Mouse (Mus musculus) liver, embryonic 15.5 days (tissue): ENCODE measurements around the gene Siae. TPM values are rescaled to one million over a fixed set of nuclear protein-coding genes. Genes with fewer than 3 reads are reported as not detected.
A peak's percentile ranks its signal among the peaks of the same experiment; 100 is the strongest.

Experiments
- ATAC-seq: fragments of 200-750 bp; cut with Nextera tagmentation; 2 replicates; pipeline ENCODE4 v1.8.0; 2017; ENCODE audit warnings: moderate number of reproducible peaks, mild to moderate bottlenecking, moderate library complexity; ENCODE audit not compliant: insufficient read depth
- H3K27ac ChIP-seq: fragments of 300-500 bp; sonication (generic); replicated peaks from 2 replicates; pipeline ENCODE4 v1.5.1; 2015; ENCODE audit warnings: mild to moderate bottlenecking, inconsistent platforms
- H3K27me3 ChIP-seq: fragments of 300-500 bp; sonication (generic); 2 replicates; pipeline ENCODE4 v1.6.1; 2015; ENCODE audit warnings: mild to moderate bottlenecking, inconsistent platforms
- H3K36me3 ChIP-seq: fragments of 300-500 bp; sonication (generic); replicated peaks from 2 replicates; pipeline ENCODE4 v1.6.1; 2015; ENCODE audit warnings: moderate library complexity, mild to moderate bottlenecking, inconsistent platforms
- H3K4me1 ChIP-seq: fragments of 300-500 bp; sonication (generic); replicated peaks from 2 replicates; pipeline ENCODE4 v1.6.1; 2015; ENCODE audit warnings: inconsistent platforms
- H3K4me2 ChIP-seq: fragments of 300-500 bp; sonication (generic); 2 replicates; pipeline ENCODE4 v1.6.1; 2015; ENCODE audit warnings: moderate library complexity, mild to moderate bottlenecking, inconsistent platforms
- H3K4me3 ChIP-seq: fragments of 300-500 bp; sonication (generic); replicated peaks from 2 replicates; pipeline ENCODE4 v1.5.1; 2015; ENCODE audit warnings: mild to moderate bottlenecking, inconsistent platforms
- H3K9ac ChIP-seq: fragments of 300-500 bp; sonication (generic); 2 replicates; pipeline ENCODE4 v1.6.1; 2015; ENCODE audit warnings: moderate library complexity, mild to moderate bottlenecking, inconsistent platforms
- H3K9me3 ChIP-seq: fragments of 300-500 bp; sonication (generic); replicated peaks from 2 replicates; pipeline ENCODE4 v1.6.1; 2016; ENCODE audit warnings: inconsistent platforms
- WGBS: fragments of 180-500 bp; shearing (Covaris S2); methylation state at CpG from one replicate; pipeline ENCODE4 v1.1.7; 2015; ENCODE audit warnings: mixed read lengths; ENCODE audit not compliant: insufficient replicate concordance; 5-methylcytosine and 5-hydroxymethylcytosine counted together
- polyA plus RNA-seq: library from polyadenylated mRNA; unstranded; fragments of >200 nt; fragmentation: Nextera tagmentation; extraction: Ambion mirVana; gene quantifications from 2 replicates; pipeline ENCODE4 v1.2.1, GENCODE M21; 2015

Siae gene
- polyA plus RNA-seq, result 5.6 and 6.4 TPM in 2 replicates

- Histone ChIP-seq H3K4me3 (no peak within 1 kb of the TSS), H3K4me1 (peaks cover 40% of the 10 kb centered on the region), H3K9ac (no peak within 1 kb of the TSS), H3K9me3 (no peaks in the 10 kb centered on the region), H3K27ac (no peak within 1 kb of the TSS), H3K27me3 (peaks cover 49% of the 10 kb centered on the region), H3K36me3 (no peaks in the 10 kb centered on the region), H3K4me2 (no peak within 1 kb of the TSS)
- 34% methylated on average over 7 of the region's 7 CpGs for WGBS
- no peak for ATAC-seq
Observed at GRCm38 (mm10) chr9:37554838-37555748, at the start of gene Siae. Gene Siae, plus strand, starts transcription at chr9:37555698.

GRCm38 (mm10) chr9:37506023-37506422 lies 49.5 kb upstream of the Siae start:
- Histone ChIP-seq H3K27ac (no peak overlapping the region), H3K4me1 (no peaks in the 10 kb centered on the region), H3K27me3 (no peaks in the 10 kb centered on the region), H3K36me3 (no peaks in the 10 kb centered on the region), H3K4me3 (no peak overlapping the region), H3K9me3 (no peaks in the 10 kb centered on the region), H3K9ac (no peak overlapping the region), H3K4me2 (no peak overlapping the region)
- 84% methylated on average over 1 of the region's 1 CpGs for WGBS
- ATAC-seq, result no peak

- Histone ChIP-seq H3K27ac (no peak overlapping the region), H3K36me3 (no peaks in the 10 kb centered on the region), H3K27me3 (no peaks in the 10 kb centered on the region), H3K4me2 (no peak overlapping the region), H3K4me1 (peaks cover 1% of the 10 kb centered on the region), H3K9ac (no peak overlapping the region), H3K4me3 (no peak overlapping the region), H3K9me3 (no peaks in the 10 kb centered on the region)
- no peak for ATAC-seq
- 60% methylated on average over 2 of the region's 2 CpGs for WGBS
Observed at GRCm38 (mm10) chr9:37512097-37512496, 43.4 kb upstream of the Siae start.

GRCm38 (mm10) chr9:37514456-37514855 lies 41.0 kb upstream of the Siae start:
- 56% methylated on average over 3 of the region's 3 CpGs for WGBS
- H3K4me1 ChIP-seq, result peaks cover 10% of the 10 kb centered on the region
- H3K4me2 ChIP-seq, result no peak overlapping the region
- no peak overlapping the region for H3K4me3 ChIP-seq
- H3K36me3 ChIP-seq, result peaks cover 8% of the 10 kb centered on the region; the same call in 1 of the 2 replicates
- no peak overlapping the region for H3K27ac ChIP-seq
- ATAC-seq, result no peak
- H3K9me3 ChIP-seq, result no peaks in the 10 kb centered on the region
- H3K27me3 ChIP-seq, result no peaks in the 10 kb centered on the region
- H3K9ac ChIP-seq, result no peak overlapping the region

- no peak overlapping the region for H3K9ac ChIP-seq
- no peaks in the 10 kb centered on the region for H3K9me3 ChIP-seq
- no peak overlapping the region for H3K4me2 ChIP-seq
- ATAC-seq, result peak; percentile 89
- peaks cover 10% of the 10 kb centered on the region for H3K4me1 ChIP-seq
- H3K27ac ChIP-seq, result no peak overlapping the region
- no peaks in the 10 kb centered on the region for H3K27me3 ChIP-seq
- H3K4me3 ChIP-seq, result no peak overlapping the region
- peaks cover 18% of the 10 kb centered on the region; the same call in 1 of the 2 replicates for H3K36me3 ChIP-seq
- 10% methylated on average over 1 of the region's 1 CpGs for WGBS
Observed at GRCm38 (mm10) chr9:37517467-37517866, 38.0 kb upstream of the Siae start.

- 76% methylated on average over 8 of the region's 8 CpGs for WGBS
- Histone ChIP-seq H3K9me3 (no peaks in the 10 kb centered on the region), H3K4me3 (no peak overlapping the region), H3K9ac (no peak overlapping the region), H3K27me3 (no peaks in the 10 kb centered on the region), H3K4me1 (peaks cover 10% of the 10 kb centered on the region), H3K36me3 (peaks cover 21% of the 10 kb centered on the region; the same call in 1 of the 2 replicates), H3K4me2 (no peak overlapping the region), H3K27ac (no peak overlapping the region)
- ATAC-seq, result no peak
Observed at GRCm38 (mm10) chr9:37518991-37519390, 36.5 kb upstream of the Siae start.

- Histone ChIP-seq H3K27ac (no peak overlapping the region), H3K27me3 (no peaks in the 10 kb centered on the region), H3K4me1 (peaks cover 10% of the 10 kb centered on the region), H3K9me3 (no peaks in the 10 kb centered on the region), H3K4me2 (no peak overlapping the region), H3K36me3 (peaks cover 21% of the 10 kb centered on the region; the same call in 1 of the 2 replicates), H3K9ac (no peak overlapping the region), H3K4me3 (no peak overlapping the region)
- WGBS, result 68% methylated on average over 2 of the region's 2 CpGs
- ATAC-seq, result no peak
Observed at GRCm38 (mm10) chr9:37519995-37520394, 35.5 kb upstream of the Siae start.

GRCm38 (mm10) chr9:37525461-37525860 lies 30.0 kb upstream of the Siae start:
- Histone ChIP-seq H3K9ac (no peak overlapping the region), H3K4me3 (no peak overlapping the region), H3K4me2 (no peak overlapping the region), H3K27me3 (peaks cover 44% of the 10 kb centered on the region), H3K4me1 (peaks cover 22% of the 10 kb centered on the region), H3K9me3 (no peaks in the 10 kb centered on the region), H3K27ac (no peak overlapping the region), H3K36me3 (peaks cover 10% of the 10 kb centered on the region; the same call in 1 of the 2 replicates)
- no peak for ATAC-seq
- 56% methylated on average over 2 of the region's 2 CpGs for WGBS

GRCm38 (mm10) chr9:37526443-37527395 lies 28.8 kb upstream of the Siae start:
- ATAC-seq, result no peak
- Histone ChIP-seq H3K4me3 (peak overlapping the region; percentile 19; the same call in 1 of the 2 replicates), H3K9me3 (no peaks in the 10 kb centered on the region), H3K4me1 (peaks cover 28% of the 10 kb centered on the region), H3K27ac (no peak overlapping the region), H3K4me2 (peak overlapping the region; percentile 55), H3K27me3 (peaks cover 57% of the 10 kb centered on the region), H3K36me3 (0 out of 2 replicates have a peak, but pooled peaks cover 2% of the 10 kb centered on the region), H3K9ac (no peak overlapping the region)
- WGBS, result 22% methylated on average over 21 of the region's 21 CpGs

- peaks cover 28% of the 10 kb centered on the region for H3K4me1 ChIP-seq
- peak; percentile 52; the same call in 1 of the 2 replicates for ATAC-seq
- peak within 1 kb of the TSS; percentile 55 for H3K4me2 ChIP-seq
- 0 out of 2 replicates have a peak, but pooled peaks cover 2% of the 10 kb centered on the region for H3K36me3 ChIP-seq
- H3K4me3 ChIP-seq, result peak within 1 kb of the TSS; percentile 19
- H3K27ac ChIP-seq, result 0 out of 2 replicates have a peak within 1 kb of the TSS, but pooled peaks have one; percentile 41
- no peak within 1 kb of the TSS for H3K9ac ChIP-seq
- peaks cover 63% of the 10 kb centered on the region for H3K27me3 ChIP-seq
- 3% methylated on average over 41 of the region's 41 CpGs for WGBS
- H3K9me3 ChIP-seq, result no peaks in the 10 kb centered on the region
Observed at GRCm38 (mm10) chr9:37527396-37528224, 27.9 kb upstream of the Siae start, which contains the start of gene Esam. Gene Esam, plus strand, starts transcription at chr9:37528078.
